Mouse (Mus musculus) cerebellum, adult 2 months (tissue): ENCODE measurements around the gene Epop.

Experiments used
- CTCF ChIP-seq: fragments of 200-500 bp; IDR thresholded peaks from 2 replicates; pipeline ENCODE4 v1.5.1; 2011; ENCODE audit warnings: low read depth, mild to moderate bottlenecking, control low read depth, low read length, moderate library complexity, borderline replicate concordance; ENCODE audit not compliant: insufficient read depth
- POLR2A ChIP-seq: fragments of 200-500 bp; IDR thresholded peaks from 2 replicates; pipeline ENCODE4 v1.6.1; 2011; ENCODE audit warnings: low read length, control low read depth, borderline replicate concordance; ENCODE audit not compliant: insufficient read depth

- TF ChIP-seq CTCF (peak; percentile 73), POLR2A (no peak)
These were observed 15.3 kb upstream of the Epop start for GRCm38 (mm10) chr11:97644834-97645233.
